Mouse (Mus musculus): ENCODE measurements around the gene Lyl1.
A peak's percentile ranks its signal among the peaks of the same experiment; 100 is the strongest.

Gene Lyl1

DNA sequence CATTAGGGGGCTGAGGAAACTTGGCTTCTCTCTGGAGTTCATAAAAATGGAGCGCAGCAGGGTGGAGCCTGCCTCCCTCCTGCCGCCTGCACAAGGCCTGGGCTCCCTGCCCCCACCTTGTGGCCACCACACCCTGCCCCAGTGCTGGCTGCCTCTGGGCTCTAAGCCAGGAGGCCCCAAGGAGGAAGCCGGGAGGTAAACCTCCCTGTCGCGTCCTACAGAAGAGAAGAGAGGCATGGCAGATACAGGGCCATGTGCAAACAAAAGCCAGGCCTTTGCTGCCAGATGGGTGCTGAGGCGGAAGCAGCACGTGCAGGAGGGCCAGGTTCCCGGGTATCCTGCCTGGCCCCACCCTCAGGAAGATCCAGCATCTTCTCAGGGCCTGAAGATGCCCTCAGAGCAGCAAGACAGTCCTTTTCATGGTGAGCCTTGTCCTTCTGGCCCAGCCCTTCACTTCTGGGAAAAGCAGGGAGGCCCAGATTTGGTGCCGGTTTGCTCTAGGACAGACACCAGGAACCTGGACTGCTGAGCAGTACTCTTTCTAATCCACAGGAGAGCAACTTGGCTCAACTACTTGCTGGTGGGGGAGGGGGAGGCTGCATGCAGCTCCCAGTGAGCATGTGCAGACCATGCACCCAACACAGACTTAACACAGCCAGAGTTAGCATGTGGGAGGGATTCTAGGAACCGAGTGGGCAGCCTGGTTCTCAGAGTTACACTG lies 21.8 kb downstream of the Lyl1 start, which contains the start of gene G430095P16Rik:
Gene G430095P16Rik (plus strand): TSS at position 158 of the 721 bp plus-strand sequence.
- DNase-seq = peak; percentile 75 to 85

DNA sequence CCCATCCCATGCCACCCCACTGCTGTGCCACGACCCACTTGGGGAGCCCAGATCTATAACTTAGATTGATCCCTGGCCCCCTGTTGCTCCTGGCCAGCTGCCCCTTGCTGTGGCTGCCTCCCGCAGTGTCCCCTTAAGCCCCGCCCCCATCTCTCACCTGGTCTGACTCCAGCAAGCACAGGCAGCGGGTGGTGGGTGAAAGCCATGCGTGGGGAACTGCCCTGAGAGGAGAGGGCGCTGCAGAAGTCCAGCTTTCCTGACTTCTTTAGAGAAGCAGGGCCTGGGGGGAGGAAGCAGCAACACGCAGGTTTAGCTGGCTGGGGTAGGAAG lies 22.3 kb downstream of the Lyl1 start:
- peak in 1 of 2 experiments; percentile 65 for DNase-seq

DNA sequence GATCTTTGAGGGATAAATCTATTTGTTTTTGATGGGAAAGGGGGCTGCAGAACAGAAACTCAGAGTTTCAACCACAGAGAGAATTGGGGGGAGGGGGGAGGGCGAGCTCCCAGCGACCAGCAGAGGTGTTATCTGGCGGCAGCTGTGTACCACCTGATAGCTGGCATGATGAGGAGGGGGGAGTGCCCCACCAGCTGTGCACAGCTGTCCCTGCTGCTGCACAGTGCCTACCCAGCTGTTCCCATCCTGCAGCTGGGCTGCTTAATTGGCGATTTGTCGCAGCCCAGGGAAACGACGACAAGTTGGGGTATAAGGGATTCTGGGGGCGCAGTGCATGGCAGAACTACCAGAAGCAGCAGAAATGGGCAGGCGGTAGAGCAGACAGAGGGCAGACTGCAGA lies 23.4 kb downstream of the Lyl1 start:
- DNase-seq = no peak

DNA sequence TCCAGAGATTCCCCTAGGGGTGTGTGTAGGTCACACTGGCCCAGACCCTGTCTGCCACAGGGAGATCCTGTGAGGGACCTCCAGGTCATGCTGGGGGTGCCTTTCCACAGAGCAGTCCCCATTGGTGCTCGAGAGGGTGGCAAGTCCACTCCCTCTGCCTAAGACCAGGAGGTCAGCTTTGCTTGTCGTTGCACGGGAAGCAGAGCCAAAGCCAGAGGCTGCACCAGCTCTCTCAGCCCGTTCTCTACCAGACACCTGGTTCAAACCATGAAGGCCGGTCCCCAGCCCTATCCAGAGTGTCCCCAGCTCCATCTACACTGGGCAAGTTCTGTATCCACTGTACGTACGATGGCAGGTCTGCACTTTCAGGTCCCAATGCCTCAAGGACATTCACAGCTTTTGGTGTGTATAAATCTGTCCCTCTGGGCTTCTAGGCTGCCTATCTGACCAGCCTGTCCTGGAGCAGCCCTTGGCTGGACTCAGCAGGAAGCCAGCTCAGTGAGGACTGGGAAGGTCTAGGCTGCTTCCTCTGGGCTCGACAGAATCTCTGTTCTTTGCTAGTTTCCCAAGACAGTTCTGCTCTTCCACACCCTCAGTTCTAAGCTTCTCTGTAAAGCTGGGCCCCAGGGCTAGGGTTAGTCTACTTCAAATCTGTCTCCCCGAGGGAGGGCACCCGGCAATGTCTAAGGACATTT lies 24.1 kb downstream of the Lyl1 start:
- DNase-seq = peak in 1 of 2 experiments; percentile 26

DNA sequence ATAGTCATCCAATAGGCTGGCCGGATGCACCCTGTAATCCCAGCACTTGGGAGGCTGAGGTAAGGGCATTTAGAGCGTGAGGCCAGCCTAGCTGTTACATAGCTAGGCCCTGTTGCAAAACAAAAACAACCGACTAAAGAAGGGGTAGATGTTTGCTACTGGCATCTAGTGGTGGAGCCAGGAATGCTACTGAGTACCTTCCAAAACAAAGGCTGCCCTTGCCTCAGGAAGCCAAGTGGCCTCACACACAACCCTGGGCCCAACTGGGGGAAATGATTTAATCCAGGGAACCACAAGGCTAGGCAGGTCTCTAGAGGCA lies 24.6 kb downstream of the Lyl1 start:
- peak in 1 of 2 experiments; percentile 56 for DNase-seq

DNA sequence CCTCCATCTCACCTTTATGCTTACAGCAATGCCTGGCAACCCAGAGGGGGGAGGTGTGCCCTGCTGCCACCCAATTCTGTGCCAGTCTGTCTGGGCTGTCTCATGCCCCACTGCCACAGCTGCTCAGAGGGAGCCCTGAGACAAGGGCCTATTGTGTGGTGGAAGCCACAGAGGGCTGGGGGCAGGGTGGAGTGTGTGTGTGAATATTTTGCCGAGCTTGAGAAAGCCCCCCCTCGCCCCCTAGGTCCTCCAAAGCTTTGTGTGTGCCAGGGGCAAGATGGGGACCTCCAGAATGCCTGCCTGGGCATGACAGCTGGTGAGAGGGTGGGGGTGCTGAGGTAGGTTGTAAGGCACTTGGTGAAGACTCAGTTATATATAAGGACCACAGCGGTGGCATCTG lies 27.2 kb downstream of the Lyl1 start:
- DNase-seq = peak; percentile 71 to 81

DNA sequence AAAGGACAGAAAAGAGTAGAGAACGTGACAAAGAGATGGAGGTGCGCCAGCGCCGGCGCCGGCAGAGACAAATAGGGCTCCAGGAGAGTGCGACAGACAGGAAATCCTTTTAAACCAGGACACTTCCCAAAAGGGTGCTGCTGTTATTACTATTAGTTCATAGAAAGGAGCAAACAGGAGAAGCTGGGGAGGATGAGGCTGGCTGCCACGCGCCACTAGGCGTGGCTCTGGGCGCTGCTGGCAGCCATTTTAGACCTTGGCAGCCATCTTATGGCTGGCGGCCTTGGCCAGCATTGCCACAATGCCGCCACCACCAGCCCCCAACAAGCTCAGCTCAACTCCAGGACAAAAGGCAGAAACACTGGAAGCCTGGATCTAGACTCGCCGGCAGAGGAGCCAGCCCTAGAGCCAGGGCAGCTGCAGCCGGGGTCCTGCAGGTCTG lies 28.7 kb downstream of the Lyl1 start:
- peak; percentile 89 to 91 for DNase-seq

DNA sequence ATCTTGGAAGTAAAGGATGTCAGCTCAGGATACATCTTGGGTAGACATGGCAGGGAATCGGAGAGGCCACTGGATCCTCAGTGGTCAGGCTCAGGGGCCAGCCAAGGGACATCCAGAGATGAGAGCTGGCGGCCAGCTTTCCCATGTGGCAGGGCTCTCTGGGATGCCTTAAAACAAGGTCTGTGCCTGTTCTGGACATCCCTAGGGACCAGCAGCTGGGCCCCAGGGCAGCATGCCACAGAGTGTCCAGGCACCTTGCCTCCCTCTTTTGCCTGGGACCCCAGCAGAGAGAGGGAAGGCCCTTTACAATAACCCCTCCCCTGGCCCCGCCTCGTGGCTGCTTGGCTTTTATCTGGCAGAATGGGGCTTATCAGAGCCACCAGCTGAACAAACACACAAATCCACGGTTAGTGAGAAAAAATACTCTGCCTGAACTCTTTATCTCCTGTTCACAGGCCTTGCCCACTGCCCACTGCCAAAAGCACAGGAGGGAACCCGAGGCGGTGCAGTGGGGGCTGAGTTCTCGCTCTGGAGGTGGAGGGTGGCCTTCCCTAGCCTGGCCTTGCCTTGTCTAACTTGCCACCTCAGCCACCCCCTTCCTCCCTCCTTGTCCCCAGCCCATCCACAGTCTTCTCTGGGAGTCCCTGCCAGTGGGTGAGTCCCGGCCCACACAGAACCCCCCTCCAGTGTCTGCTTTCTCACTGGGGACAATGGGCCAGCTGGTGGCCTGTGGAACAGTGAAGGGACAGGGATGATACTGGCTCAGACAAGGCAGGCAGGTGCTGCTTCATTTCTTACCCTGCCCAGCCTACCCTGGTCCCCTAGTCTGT lies 29.5 kb downstream of the Lyl1 start:
- peak; percentile 69 to 71 for DNase-seq

DNA sequence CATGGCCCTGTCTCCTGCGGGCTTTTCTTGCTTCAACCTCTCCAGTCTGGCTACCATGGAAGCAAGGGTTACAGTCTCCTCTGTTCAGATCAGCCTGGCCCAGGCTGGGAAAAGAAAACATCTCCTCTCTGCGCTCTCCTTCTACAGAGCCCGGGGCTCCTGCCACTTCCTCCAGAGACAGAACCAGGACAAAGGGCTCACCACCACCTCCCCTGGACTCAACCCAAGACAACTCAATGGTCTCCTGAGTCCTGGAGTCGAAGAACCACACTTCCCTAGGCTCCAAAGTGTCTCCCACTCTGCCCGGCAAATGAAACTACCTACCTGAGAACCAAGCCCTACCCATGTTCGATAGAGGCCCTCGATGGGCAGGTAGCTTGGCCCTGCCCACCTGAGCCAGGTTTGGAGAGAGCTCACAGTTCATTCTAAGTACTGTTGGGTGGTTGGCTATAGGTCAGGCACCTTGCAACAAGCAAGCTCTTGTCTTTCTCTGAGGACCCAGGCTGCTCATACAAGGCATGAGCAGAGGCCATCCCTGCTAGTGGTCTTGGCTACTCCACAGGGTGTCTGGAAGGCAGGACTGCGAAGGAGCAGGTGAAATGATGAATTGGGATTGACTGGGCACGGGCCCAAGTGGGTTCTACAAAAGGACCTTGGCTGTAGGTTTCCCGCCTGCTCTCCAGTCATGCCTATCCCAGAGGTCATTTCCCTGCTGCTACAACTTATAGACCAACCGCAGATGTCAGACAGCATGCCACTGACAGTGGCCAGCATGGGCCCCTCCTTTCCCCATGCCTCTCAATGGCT lies 30.3 kb downstream of the Lyl1 start:
- DNase-seq = peak; percentile 70 to 75

DNA sequence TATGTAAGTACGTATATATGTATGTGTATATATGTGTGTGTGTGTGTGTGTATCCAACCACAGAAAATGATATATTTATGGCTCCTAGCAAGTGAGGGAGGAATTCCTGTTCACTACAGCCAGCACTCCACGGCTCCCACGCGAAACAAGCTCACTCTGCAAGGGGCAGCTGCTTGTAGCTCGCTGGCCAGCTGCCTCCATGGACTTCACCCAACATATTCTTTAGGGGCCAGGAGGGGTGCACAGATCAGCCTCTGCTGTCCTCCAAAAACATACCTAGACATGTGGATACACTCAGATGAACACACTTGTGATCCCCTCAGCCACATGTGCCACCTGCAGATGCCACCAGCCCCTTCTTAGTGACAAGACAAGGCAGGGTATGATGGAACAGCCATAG lies 31.3 kb downstream of the Lyl1 start:
- peak in 1 of 2 experiments; percentile 67 for DNase-seq

DNA sequence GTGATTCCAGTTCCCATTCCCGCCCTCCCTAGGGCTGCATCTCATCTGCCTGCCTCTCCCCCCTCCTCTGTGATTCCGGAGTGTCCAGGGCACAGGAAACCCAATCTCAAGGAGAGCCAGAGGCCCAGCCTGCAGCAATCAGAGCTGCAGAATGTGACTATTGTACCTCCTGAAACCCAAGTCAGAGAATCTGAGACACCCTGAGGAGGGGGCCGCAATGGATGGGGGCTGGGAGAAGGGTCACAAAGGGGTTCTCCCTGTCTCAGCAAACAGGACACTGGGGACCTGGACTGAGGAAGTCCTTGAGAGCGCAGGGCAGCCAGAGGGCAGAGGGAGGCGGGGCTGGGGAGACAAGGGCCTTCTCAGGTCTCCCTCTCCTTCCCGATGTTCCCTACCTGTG lies 31.7 kb downstream of the Lyl1 start:
- no peak for DNase-seq

DNA sequence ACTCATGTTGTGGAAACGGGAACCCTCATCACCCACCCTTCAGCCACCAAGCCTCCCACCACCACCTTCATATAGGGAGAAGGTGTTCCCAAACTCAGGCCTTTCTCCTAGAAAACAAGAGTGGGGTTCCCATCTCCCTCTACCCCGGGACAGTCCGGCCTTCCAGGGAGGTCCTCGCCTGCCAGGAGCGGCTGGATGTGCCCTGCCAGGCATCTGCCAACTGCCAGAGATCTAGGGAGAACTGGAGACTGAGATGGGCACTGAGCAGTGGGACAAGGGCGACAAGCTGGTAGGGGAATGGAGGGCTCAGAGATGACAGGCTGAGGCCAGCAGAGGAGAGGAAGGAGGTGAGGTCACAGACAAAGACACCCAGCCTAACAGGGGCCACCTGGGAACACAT lies 32.7 kb downstream of the Lyl1 start:
- peak in 1 of 2 experiments; percentile 54 for DNase-seq

DNA sequence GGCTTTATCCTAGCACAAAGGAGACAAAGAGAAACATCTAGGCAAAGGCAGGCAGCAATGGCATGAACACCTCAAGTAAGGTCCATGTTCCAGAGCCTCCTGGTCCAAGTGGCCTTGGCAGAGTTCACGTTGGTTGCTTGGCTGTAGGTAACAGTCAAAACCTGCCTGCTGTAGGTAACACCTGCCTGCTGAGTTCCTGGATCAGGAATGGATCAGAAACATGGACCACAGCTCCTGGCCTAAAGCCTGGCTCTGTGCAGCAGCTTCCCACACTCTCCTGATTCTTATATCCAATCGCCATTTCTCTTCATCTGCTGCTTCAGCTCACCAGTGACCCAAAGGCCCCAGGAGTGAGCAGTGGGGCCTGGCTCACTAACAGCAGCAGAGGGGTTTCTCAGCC lies 33.4 kb downstream of the Lyl1 start:
- DNase-seq = peak in 1 of 2 experiments; percentile 55

DNA sequence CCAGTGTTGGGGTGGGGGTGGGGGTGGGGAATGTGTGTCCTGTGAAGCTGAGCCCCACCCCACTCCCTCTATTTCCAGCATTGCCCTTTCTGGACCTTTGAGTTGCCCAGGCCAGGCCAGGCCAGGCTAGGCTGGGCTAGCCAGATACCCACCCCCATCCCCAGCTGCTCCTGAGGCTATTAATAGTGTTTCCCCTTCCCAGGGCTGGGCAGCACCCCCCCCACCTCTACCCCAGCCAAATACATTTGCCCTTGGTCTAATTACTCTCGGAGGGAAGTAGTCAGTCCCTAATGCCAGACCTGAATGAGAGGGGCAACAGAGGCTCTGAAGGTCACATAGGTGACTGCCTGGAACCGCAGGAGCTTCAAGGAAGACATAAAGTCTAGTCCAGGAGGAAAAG lies 34.3 kb downstream of the Lyl1 start:
- peak in 1 of 2 experiments; percentile 66 for DNase-seq

DNA sequence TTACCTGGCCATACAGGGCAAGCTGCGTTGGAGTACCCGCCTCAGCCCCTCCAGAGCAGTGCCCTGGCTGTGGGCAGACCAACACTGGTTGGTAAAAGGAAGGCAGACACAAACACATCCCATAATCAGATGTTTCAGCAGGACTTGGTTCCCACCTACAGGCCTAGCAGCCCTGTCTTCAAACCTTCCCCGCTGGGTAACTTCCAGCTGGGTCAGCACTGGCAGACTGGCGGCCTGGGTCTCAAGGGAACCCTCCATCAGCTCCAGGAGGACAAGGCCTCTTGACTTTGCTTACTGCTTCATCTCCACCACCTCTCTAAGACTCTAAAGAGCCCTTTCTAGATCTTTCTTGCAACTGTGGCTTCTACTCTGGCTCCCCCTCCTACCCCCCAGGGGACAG lies 35.3 kb downstream of the Lyl1 start:
- no peak for DNase-seq

DNA sequence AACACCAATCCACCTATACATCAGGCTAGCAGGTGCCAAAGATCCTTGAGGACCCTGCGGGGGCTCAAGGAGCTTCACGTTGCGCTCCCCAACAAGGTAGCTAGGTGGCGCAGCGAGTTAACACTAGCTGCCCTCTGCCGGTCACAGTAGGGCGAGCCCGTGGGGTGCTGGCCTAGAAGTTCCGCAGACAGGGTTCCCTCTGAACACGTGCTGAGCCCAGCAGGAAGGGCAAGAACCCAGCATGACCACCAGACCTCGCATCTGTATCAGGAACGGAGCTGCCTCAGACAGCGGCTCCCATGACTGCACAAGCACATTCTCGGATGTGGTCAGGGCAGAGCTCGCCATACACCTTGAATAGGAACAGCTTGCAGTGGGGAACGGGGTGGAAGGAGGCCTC lies 36.4 kb downstream of the Lyl1 start:
- DNase-seq = peak; percentile 90 to 91

DNA sequence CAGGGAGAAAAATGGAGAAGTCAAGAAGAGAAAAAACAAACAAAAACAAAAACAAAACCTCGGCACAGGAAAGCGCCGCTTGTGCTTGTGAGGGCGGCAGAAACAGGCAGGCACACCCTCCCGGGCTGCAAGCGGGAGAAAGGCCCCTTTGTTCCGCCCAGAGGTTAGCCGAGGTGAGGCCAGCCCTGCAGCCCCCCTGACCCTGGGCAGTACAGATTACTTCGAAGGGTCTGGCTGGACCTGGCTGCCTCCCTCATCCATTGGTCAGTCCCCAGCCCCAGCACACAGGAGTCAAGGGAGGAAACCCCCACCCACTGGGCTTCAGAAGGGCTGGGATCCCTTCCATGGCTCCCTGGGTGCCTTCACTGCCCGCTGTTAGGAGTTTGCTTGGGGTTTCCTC lies 37.0 kb downstream of the Lyl1 start:
- DNase-seq = no peak

DNA sequence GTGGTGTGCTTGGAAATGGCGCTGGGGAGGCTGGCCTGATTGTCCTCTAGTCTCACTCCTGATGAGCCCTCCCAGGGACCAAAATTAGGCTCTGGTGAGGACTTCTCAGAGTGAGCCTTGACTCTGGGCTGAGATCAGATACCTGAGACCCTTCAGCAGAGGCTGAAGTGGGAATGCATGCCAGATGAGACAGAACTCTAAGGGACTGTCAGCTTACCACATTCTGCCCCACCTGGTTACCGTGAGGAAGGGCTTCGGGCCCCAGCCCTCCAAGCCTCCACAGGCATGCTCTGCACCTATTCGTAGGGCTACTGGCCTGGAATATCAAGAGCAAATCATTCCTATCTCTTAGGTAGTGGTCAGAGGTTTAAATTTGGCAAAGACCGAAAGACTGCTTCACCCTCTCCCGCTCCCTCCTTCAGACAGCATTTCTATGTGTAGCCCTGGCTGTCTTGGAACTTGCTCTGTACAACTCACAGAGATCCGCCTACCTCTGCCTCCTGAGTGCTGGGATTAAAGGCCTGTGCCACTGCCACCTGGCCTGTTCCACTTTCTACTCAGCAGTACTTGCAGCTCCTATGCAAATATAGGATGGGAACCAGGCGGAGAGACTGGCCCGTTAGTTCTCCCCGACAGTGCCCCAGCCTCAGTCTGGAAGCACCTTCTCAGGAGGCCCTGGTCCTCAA lies 37.6 kb downstream of the Lyl1 start:
- no peak for DNase-seq

DNA sequence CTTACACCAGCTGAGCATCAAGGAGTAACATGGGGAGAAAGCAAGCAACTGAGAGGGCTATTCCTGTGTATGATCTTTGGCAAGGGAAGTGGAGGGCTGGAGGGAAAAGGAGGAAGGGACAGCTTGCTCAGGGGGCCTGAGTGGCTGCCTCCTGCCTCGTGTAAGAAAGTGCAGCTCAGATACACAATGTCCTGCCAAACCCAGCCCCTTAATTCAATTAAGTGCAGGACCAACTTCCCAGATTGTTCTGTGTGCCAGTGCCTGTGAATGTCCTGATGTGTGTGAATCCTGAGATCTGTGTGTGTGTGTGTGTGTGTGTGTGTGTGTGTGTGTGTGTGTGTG lies 38.1 kb downstream of the Lyl1 start:
- no peak for DNase-seq

DNA sequence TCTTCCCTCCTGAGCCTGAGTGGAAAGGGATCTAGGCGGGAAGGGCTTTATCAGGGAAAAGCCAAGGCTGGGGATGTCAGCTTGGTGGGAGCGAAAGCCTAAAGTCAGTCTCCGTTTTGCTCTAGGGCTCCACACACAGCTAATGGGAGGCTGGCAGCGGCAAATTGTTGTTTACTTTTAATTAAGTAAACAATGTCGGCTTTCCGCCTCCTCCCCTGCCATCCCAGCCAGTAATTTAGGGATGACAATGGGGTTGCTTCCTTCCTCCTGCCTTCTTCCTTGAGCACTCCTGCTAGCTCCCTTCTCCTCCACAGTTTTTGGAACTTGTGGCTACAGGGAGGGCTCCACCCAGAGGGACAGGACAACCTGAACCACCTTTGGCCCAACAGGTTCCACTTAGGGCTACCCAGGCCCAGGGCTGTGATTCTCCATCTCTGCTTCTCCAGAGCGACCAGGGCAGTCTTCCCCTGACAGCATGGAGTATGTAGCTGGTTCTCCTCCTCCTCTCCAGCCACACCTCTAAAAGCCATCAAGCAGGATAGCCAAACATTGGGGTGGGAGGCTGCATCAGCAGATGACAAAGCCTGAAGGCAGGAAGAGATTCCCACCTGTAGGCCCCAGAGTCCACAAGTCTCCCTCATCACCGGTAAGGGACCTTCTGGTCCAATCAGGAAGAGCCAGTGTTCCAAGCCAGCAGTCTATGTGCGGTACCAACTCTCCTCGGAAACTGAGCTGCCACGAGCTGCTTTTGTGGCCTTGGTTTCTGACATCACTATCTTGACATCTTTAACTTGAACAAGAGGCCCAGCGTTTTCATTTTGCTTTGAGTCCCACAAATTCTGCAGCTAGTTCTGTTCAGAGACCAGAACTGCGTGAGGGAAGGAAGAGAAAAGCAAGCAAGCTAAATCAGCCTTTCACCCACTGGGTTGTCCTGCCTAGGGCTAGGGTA lies 39.9 kb downstream of the Lyl1 start:
- no peak for DNase-seq

Data from cerebellum, postnatal 10 days (tissue).